Mouse (Mus musculus): Measurements from ENCODE around the gene Arfgap1. TPM values are rescaled to one million over a fixed set of nuclear protein-coding genes. Genes with fewer than 3 reads are reported as not detected.

Arfgap1 gene
- polyA plus RNA-seq, 1 experiment = 55.4 TPM

- Histone ChIP-seq H3K4me3 (no peak overlapping the region), H3K79me2 (ENCODE audit: control insufficient read depth, insufficient read depth) (no peaks in the 10 kb centered on the region), H3K27me3 (ENCODE audit: control insufficient read depth, insufficient read depth, insufficient read length) (peaks cover 30% of the 10 kb centered on the region), H3ac (ENCODE audit: control insufficient read depth, insufficient read length) (no peak overlapping the region), H3K4me2 (ENCODE audit: low read depth) (peak overlapping the region; percentile 28), H3K36me3 (ENCODE audit: control insufficient read depth, insufficient read depth) (no peaks in the 10 kb centered on the region)
- TF ChIP-seq SRF (IDR thresholded peaks at IDR 0.05; ENCODE audit: control insufficient read depth, insufficient read length, low read depth) = no peak
- TF ChIP-seq REST (IDR thresholded peaks at IDR 0.05; ENCODE audit: insufficient read depth, insufficient read length) = no peak
- TF ChIP-seq E2F4 (IDR thresholded peaks at IDR 0.05; ENCODE audit: insufficient read depth) = no peak
- no peak for TF ChIP-seq MYOG (IDR thresholded peaks at IDR 0.05; ENCODE audit: control insufficient read depth in 1 of 3, insufficient read depth in 1 of 3, insufficient read length in 2 of 3, low read depth in 2 of 3)
- no peak for TF ChIP-seq MYOD1 (IDR thresholded peaks at IDR 0.05; ENCODE audit: control insufficient read depth in 1 of 3, insufficient read length in 2 of 3, low read depth in 2 of 3)
- TF ChIP-seq POLR2AphosphoS2 (IDR thresholded peaks at IDR 0.05; ENCODE audit: insufficient read length, low read depth) = no peak
- no peak for TF ChIP-seq TCF3 (IDR thresholded peaks at IDR 0.05; ENCODE audit: insufficient read length, low read depth)
- TF ChIP-seq CEBPB (IDR thresholded peaks at IDR 0.05; ENCODE audit: insufficient read depth, poor library complexity, severe bottlenecking) = peak; percentile 82
- no peak for TF ChIP-seq TCF12 (IDR thresholded peaks at IDR 0.05; ENCODE audit: insufficient read depth, poor library complexity, severe bottlenecking)
These were observed 7.4 kb upstream of the Arfgap1 start for GRCm38 (mm10) chr2:180959605-180960004.

- no peak for TF ChIP-seq MYOG (IDR thresholded peaks at IDR 0.05; ENCODE audit: control insufficient read depth in 1 of 3, insufficient read depth in 1 of 3, insufficient read length in 2 of 3, low read depth in 2 of 3)
- no peak for TF ChIP-seq POLR2AphosphoS2 (IDR thresholded peaks at IDR 0.05; ENCODE audit: insufficient read length, low read depth)
- TF ChIP-seq TCF12 (IDR thresholded peaks at IDR 0.05; ENCODE audit: insufficient read depth, poor library complexity, severe bottlenecking) = no peak
- no peak for TF ChIP-seq SRF (IDR thresholded peaks at IDR 0.05; ENCODE audit: control insufficient read depth, insufficient read length, low read depth)
- no peak for TF ChIP-seq MYOD1 (IDR thresholded peaks at IDR 0.05; ENCODE audit: control insufficient read depth in 1 of 3, insufficient read length in 2 of 3, low read depth in 2 of 3)
- no peaks in the 10 kb centered on the region for H3K36me3 ChIP-seq (ENCODE audit: control insufficient read depth, insufficient read depth)
- peak overlapping the region; percentile 5 for H3K4me2 ChIP-seq (ENCODE audit: low read depth)
- H3K79me2 ChIP-seq (ENCODE audit: control insufficient read depth, insufficient read depth) = no peaks in the 10 kb centered on the region
- H3K4me3 ChIP-seq = no peak overlapping the region
- H3K27me3 ChIP-seq (ENCODE audit: control insufficient read depth, insufficient read depth, insufficient read length) = peaks cover 24% of the 10 kb centered on the region
- no peak overlapping the region for H3ac ChIP-seq (ENCODE audit: control insufficient read depth, insufficient read length)
These were observed 6.8 kb upstream of the Arfgap1 start for GRCm38 (mm10) chr2:180960187-180960586.

- Histone ChIP-seq H3K4me3 (no peak overlapping the region), H3K4me2 (ENCODE audit: low read depth) (no peak overlapping the region), H3ac (ENCODE audit: control insufficient read depth, insufficient read length) (no peak overlapping the region), H3K27me3 (ENCODE audit: control insufficient read depth, insufficient read depth, insufficient read length) (peaks cover 5% of the 10 kb centered on the region), H3K36me3 (ENCODE audit: control insufficient read depth, insufficient read depth) (no peaks in the 10 kb centered on the region), H3K79me2 (ENCODE audit: control insufficient read depth, insufficient read depth) (peaks cover 7% of the 10 kb centered on the region)
- TF ChIP-seq CEBPB (IDR thresholded peaks at IDR 0.05; ENCODE audit: insufficient read depth, poor library complexity, severe bottlenecking) (no peak), TCF12 (IDR thresholded peaks at IDR 0.05; ENCODE audit: insufficient read depth, poor library complexity, severe bottlenecking) (no peak), REST (IDR thresholded peaks at IDR 0.05; ENCODE audit: insufficient read depth, insufficient read length) (no peak), E2F4 (IDR thresholded peaks at IDR 0.05; ENCODE audit: insufficient read depth) (no peak)
These were observed 4.3 kb upstream of the Arfgap1 start for GRCm38 (mm10) chr2:180962616-180963308.

- Histone ChIP-seq H3K36me3 (ENCODE audit: control insufficient read depth, insufficient read depth) (no peaks in the 10 kb centered on the region), H3K27me3 (ENCODE audit: control insufficient read depth, insufficient read depth, insufficient read length) (no peaks in the 10 kb centered on the region), H3K4me3 (no peak overlapping the region), H3K4me2 (ENCODE audit: low read depth) (no peak overlapping the region), H3K79me2 (ENCODE audit: control insufficient read depth, insufficient read depth) (peaks cover 19% of the 10 kb centered on the region), H3ac (ENCODE audit: control insufficient read depth, insufficient read length) (no peak overlapping the region)
- no peak for TF ChIP-seq POLR2AphosphoS2 (IDR thresholded peaks at IDR 0.05; ENCODE audit: insufficient read length, low read depth)
- TF ChIP-seq MAX (IDR thresholded peaks at IDR 0.05; ENCODE audit: low read depth) = no peak
- TF ChIP-seq E2F4 (IDR thresholded peaks at IDR 0.05; ENCODE audit: insufficient read depth) = no peak
- TF ChIP-seq SRF (IDR thresholded peaks at IDR 0.05; ENCODE audit: control insufficient read depth, insufficient read length, low read depth) = no peak
- TF ChIP-seq POLR2A (IDR thresholded peaks at IDR 0.05; ENCODE audit: insufficient read length, low read depth) = no peak
- TF ChIP-seq TCF12 (IDR thresholded peaks at IDR 0.05; ENCODE audit: insufficient read depth, poor library complexity, severe bottlenecking) = no peak
- TF ChIP-seq CEBPB (IDR thresholded peaks at IDR 0.05; ENCODE audit: insufficient read depth, poor library complexity, severe bottlenecking) = no peak
- TF ChIP-seq MYOG (IDR thresholded peaks at IDR 0.05; ENCODE audit: control insufficient read depth in 1 of 3, insufficient read depth in 1 of 3, insufficient read length in 2 of 3, low read depth in 2 of 3) = no peak
- TF ChIP-seq MYOD1 (IDR thresholded peaks at IDR 0.05; ENCODE audit: control insufficient read depth in 1 of 3, insufficient read length in 2 of 3, low read depth in 2 of 3) = no peak
- no peak for TF ChIP-seq TCF3 (IDR thresholded peaks at IDR 0.05; ENCODE audit: insufficient read length, low read depth)
- no peak for TF ChIP-seq USF1 (IDR thresholded peaks at IDR 0.05; ENCODE audit: low read depth)
- TF ChIP-seq REST (IDR thresholded peaks at IDR 0.05; ENCODE audit: insufficient read depth, insufficient read length) = no peak
These were observed 3.1 kb upstream of the Arfgap1 start for GRCm38 (mm10) chr2:180963956-180964355.

Data from myocyte (in vitro differentiated cells).